Mouse (Mus musculus) CH12.LX (cell line): ENCODE results near the gene Grin2a.

ENCODE experiments used
- CTCF ChIP-seq, 2 experiments: IDR thresholded peaks in 1 of 2; conservative IDR thresholded peaks in 1 of 2; 2 replicates each; pipeline ENCODE4 v1.5.1; 2011 to 2012; ENCODE audit warnings: low read depth in 2 of 2, low read length in 2 of 2, improper control_type of control experiment in 1 of 2, inconsistent platforms in 1 of 2, mild to moderate bottlenecking in 1 of 2, moderate library complexity in 1 of 2
- EP300 ChIP-seq: IDR thresholded peaks from 2 replicates; pipeline ENCODE4 v1.6.1; 2011; ENCODE audit warnings: low read length, improper control_type of control experiment
- KAT2A ChIP-seq: IDR thresholded peaks from 2 replicates; pipeline ENCODE4 v1.6.1; 2012; ENCODE audit warnings: low read length, improper control_type of control experiment, inconsistent platforms; ENCODE audit not compliant: insufficient replicate concordance
- MEF2A ChIP-seq: IDR thresholded peaks from 2 replicates; pipeline ENCODE4 v1.6.1; 2014; ENCODE audit warnings: low read depth, mild to moderate bottlenecking, inconsistent platforms, low read length, improper control_type of control experiment, borderline replicate concordance
- MXI1 ChIP-seq: IDR thresholded peaks from 2 replicates; pipeline ENCODE4 v1.6.1; 2011; ENCODE audit warnings: mild to moderate bottlenecking, low read depth, low read length, improper control_type of control experiment
- RAD21 ChIP-seq: IDR thresholded peaks from 2 replicates; pipeline ENCODE4 v1.6.1; 2011; ENCODE audit warnings: low read depth, mild to moderate bottlenecking, low read length, improper control_type of control experiment, moderate library complexity
- UBTF ChIP-seq: IDR thresholded peaks from 2 replicates; pipeline ENCODE4 v1.6.1; 2012; ENCODE audit warnings: low read depth, mild to moderate bottlenecking, inconsistent platforms, low read length, improper control_type of control experiment, moderate library complexity
- USF1 ChIP-seq: IDR thresholded peaks from 2 replicates; pipeline ENCODE4 v1.6.1; 2014; ENCODE audit warnings: low read depth, mild to moderate bottlenecking, inconsistent platforms, low read length, improper control_type of control experiment
- ZKSCAN1 ChIP-seq: IDR thresholded peaks from 2 replicates; pipeline ENCODE4 v1.6.1; 2012; ENCODE audit warnings: low read depth, inconsistent platforms, low read length, improper control_type of control experiment, borderline replicate concordance
- ZNF384 ChIP-seq: IDR thresholded peaks from 2 replicates; pipeline ENCODE4 v1.6.1; 2012; ENCODE audit warnings: low read depth, low read length, improper control_type of control experiment, inconsistent platforms

DNA sequence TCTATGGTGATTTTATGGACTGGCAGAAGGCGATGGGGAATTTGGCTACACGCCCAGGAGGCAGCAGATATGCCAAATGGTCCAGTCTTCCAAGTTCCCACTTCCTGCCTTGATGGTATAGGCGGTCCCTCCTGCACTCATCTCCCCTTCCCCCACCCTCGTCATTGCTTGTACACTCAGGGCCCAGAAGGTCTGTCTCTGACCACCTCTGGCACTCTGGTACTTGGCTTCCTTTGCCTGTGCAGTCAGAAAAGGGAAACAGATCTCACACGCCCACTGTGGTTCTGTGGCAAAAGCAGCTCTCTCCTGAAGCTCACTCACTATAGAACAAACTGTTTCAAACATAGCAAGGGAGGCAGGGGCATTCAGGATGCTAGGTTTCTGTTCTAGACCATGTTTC lies 227.0 kb downstream of the Grin2a start:
- no peak for TF ChIP-seq USF1
- no peak for TF ChIP-seq UBTF
- TF ChIP-seq EP300 = no peak
- TF ChIP-seq MEF2A = no peak
- TF ChIP-seq CTCF (conservative IDR thresholded peaks at IDR 0.05 in 1 of 2, IDR thresholded peaks at IDR 0.05 in 1 of 2; ENCODE audit: low read depth in 2 of 2, low read length in 2 of 2) = no peak
- TF ChIP-seq KAT2A = no peak
- TF ChIP-seq ZNF384 = no peak
- TF ChIP-seq RAD21 = no peak
- TF ChIP-seq ZKSCAN1 = no peak
- no peak for TF ChIP-seq MXI1
